In genomic region chr12:110235908-110236307, GRCm38 (mm10) we compare ENCODE assay signal across 19 mouse cellular contexts. TPM values are rescaled to one million over a fixed set of nuclear protein-coding genes. Genes with fewer than 3 reads are reported as not detected.
"Had no signal": no experiment of that assay in that cellular context is flagged by ENCODE, and none has a peak within 500 bp of the region (broad histone marks: within the 10 kb centered on the region; RNA-seq: fewer than 3 reads in every experiment).

No protein-coding gene starts in this region.

- H3K4me2 ChIP-seq: intestine, embryonic 15.5 days; limb, embryonic 13.5 days; liver, embryonic 12.5 days; liver, embryonic 15.5 days; lung, embryonic 15.5 days; midbrain, embryonic 15.5 days; neural tube, embryonic 13.5 days had no signal

- H3K9me3 ChIP-seq: intestine, embryonic 15.5 days; limb, embryonic 10.5 days; limb, embryonic 13.5 days; liver, embryonic 12.5 days; liver, embryonic 15.5 days; lung, embryonic 15.5 days; megakaryocyte, embryonic 14.5 days; midbrain, embryonic 10.5 days; midbrain, embryonic 15.5 days; neural tube, embryonic 13.5 days had no signal

- H3K4me3 ChIP-seq: intestine, embryonic 15.5 days; limb, embryonic 10.5 days; limb, embryonic 13.5 days; liver, embryonic 12.5 days; liver, embryonic 15.5 days; lung, embryonic 15.5 days; megakaryocyte, embryonic 14.5 days; midbrain, embryonic 10.5 days; midbrain, embryonic 15.5 days; neural tube, embryonic 13.5 days had no signal

- H3K9ac ChIP-seq: intestine, embryonic 15.5 days; limb, embryonic 13.5 days; liver, embryonic 12.5 days; liver, embryonic 15.5 days; lung, embryonic 15.5 days; midbrain, embryonic 15.5 days; neural tube, embryonic 13.5 days had no signal

- H3K27ac ChIP-seq: intestine, embryonic 15.5 days; limb, embryonic 10.5 days; limb, embryonic 13.5 days; liver, embryonic 12.5 days; liver, embryonic 15.5 days; lung, embryonic 15.5 days; midbrain, embryonic 15.5 days; neural tube, embryonic 13.5 days had no signal

- H3K4me1 ChIP-seq: liver, embryonic 12.5 days; liver, embryonic 15.5 days; lung, embryonic 15.5 days; megakaryocyte, embryonic 14.5 days; midbrain, embryonic 15.5 days; neural tube, embryonic 13.5 days had no signal

- DNase-seq: liver; lung, adult 18-20 months; lung, postnatal 10 days; lung, postnatal 36 days; retina, postnatal 1 day; thymus, adult 2 months; thymus, postnatal 14 days; thymus, postnatal 4 days had no signal

- ATAC-seq: intestine, embryonic 15.5 days; liver, embryonic 12.5 days; midbrain, embryonic 15.5 days had no signal

- H3K36me3 ChIP-seq: intestine, embryonic 15.5 days; limb, embryonic 10.5 days; limb, embryonic 13.5 days; liver, embryonic 12.5 days; liver, embryonic 15.5 days; lung, embryonic 15.5 days; midbrain, embryonic 10.5 days; midbrain, embryonic 15.5 days; neural tube, embryonic 13.5 days had no signal

- H3K27me3 ChIP-seq: intestine, embryonic 15.5 days; liver, embryonic 12.5 days; liver, embryonic 15.5 days; lung, embryonic 15.5 days; midbrain, embryonic 15.5 days; neural tube, embryonic 13.5 days had no signal

RNA-seq across cellular contexts. Expression of gene Dio3, which starts 43.0 kb away (rescaled TPM):
- polyA plus RNA-seq: small intestine, adult 2 months had no signal
